Mouse (Mus musculus) MEL (cell line): ENCODE results near the gene Cys1. TPM values are rescaled to one million over a fixed set of nuclear protein-coding genes. Genes with fewer than 3 reads are reported as not detected.

Experiments used
- DNase-seq: peaks from one replicate; pipeline ENCODE4 v3.0.0; 2011; ENCODE audit warnings: low read depth, low spot score
- H3K27ac ChIP-seq: 2 replicates; pipeline ENCODE4 v1.5.1; 2012; ENCODE audit warnings: low read depth, mild to moderate bottlenecking, control low read depth, low read length, moderate library complexity; ENCODE audit not compliant: control insufficient read depth
- H3K27me3 ChIP-seq, 2 experiments: fragments of 150-350 bp in 1 of 2; sonication (generic) in 1 of 2; 2 replicates each; pipeline ENCODE4 v1.6.1; 2012; ENCODE audit warnings: low read length in 2 of 2, mild to moderate bottlenecking in 2 of 2, improper control_type of control experiment in 1 of 2, moderate library complexity in 1 of 2; ENCODE audit not compliant: insufficient read depth in 2 of 2, control insufficient read depth in 1 of 2
- H3K36me3 ChIP-seq, 2 experiments: 2 replicates each; pipeline ENCODE4 v1.6.1; 2012 to 2014; ENCODE audit warnings: low read length in 2 of 2, improper control_type of control experiment in 1 of 2, inconsistent platforms in 1 of 2, mild to moderate bottlenecking in 1 of 2; ENCODE audit not compliant: insufficient read depth in 2 of 2, control insufficient read depth in 1 of 2
- H3K4me1 ChIP-seq, 2 experiments: fragments of 150-350 bp in 1 of 2; sonication (generic) in 1 of 2; 2 replicates each; pipeline ENCODE4 v1.6.1; 2012; ENCODE audit warnings: low read length in 2 of 2, improper control_type of control experiment in 1 of 2, mild to moderate bottlenecking in 1 of 2; ENCODE audit not compliant: insufficient read depth in 2 of 2, control insufficient read depth in 1 of 2
- H3K4me3 ChIP-seq, 2 experiments: fragments of 150-350 bp in 1 of 2; sonication (generic) in 1 of 2; 2 replicates each; pipeline ENCODE4 v1.5.1; 2012; ENCODE audit warnings: low read depth in 2 of 2, low read length in 2 of 2, mild to moderate bottlenecking in 2 of 2, moderate library complexity in 2 of 2, control low read depth in 1 of 2, improper control_type of control experiment in 1 of 2; ENCODE audit not compliant: control insufficient read depth in 1 of 2, insufficient read depth in 1 of 2
- H3K79me2 ChIP-seq: 2 replicates; pipeline ENCODE4 v1.6.1; 2012; ENCODE audit warnings: mild to moderate bottlenecking, low read length, moderate library complexity; ENCODE audit not compliant: control insufficient read depth, poor library complexity, insufficient read depth
- H3K9ac ChIP-seq: 2 replicates; pipeline ENCODE4 v1.6.1; 2012; ENCODE audit warnings: low read depth, mild to moderate bottlenecking, control low read depth, low read length, moderate library complexity; ENCODE audit not compliant: control insufficient read depth, poor library complexity, severe bottlenecking
- H3K9me3 ChIP-seq: fragments of 150-350 bp; sonication (generic); replicated peaks from 2 replicates; pipeline ENCODE4 v1.6.1; 2012; ENCODE audit warnings: mild to moderate bottlenecking, low read length, improper control_type of control experiment, moderate library complexity; ENCODE audit not compliant: insufficient read depth
- BHLHE40 ChIP-seq: IDR thresholded peaks from 2 replicates; pipeline ENCODE4 v1.6.1; 2012; ENCODE audit warnings: low read depth, mild to moderate bottlenecking, inconsistent platforms, low read length, improper control_type of control experiment, borderline replicate concordance
- CHD1 ChIP-seq: IDR thresholded peaks from 2 replicates; pipeline ENCODE4 v1.6.1; 2012; ENCODE audit warnings: low read depth, mild to moderate bottlenecking, inconsistent platforms, low read length, improper control_type of control experiment
- CTCF ChIP-seq, 3 experiments: IDR thresholded peaks in 2 of 3; conservative IDR thresholded peaks in 1 of 3; 2 replicates each; pipeline ENCODE4 v1.5.1; 2011 to 2012; ENCODE audit warnings: low read length in 3 of 3, low read depth in 2 of 3, mild to moderate bottlenecking in 2 of 3, improper control_type of control experiment in 1 of 3, inconsistent platforms in 1 of 3, mixed read lengths in 1 of 3, moderate library complexity in 1 of 3; ENCODE audit not compliant: control insufficient read depth in 1 of 3, insufficient read depth in 1 of 3, poor library complexity in 1 of 3, severe bottlenecking in 1 of 3
- ELF1 ChIP-seq: IDR thresholded peaks from 2 replicates; pipeline ENCODE4 v1.6.1; 2014; ENCODE audit warnings: low read depth, mild to moderate bottlenecking, inconsistent platforms, low read length, improper control_type of control experiment, moderate library complexity
- ETS1 ChIP-seq: IDR thresholded peaks from 2 replicates; pipeline ENCODE4 v1.6.1; 2012; ENCODE audit warnings: low read depth, mild to moderate bottlenecking, inconsistent platforms, low read length, improper control_type of control experiment, moderate library complexity
- GABPA ChIP-seq: IDR thresholded peaks from 2 replicates; pipeline ENCODE4 v1.6.1; 2012; ENCODE audit warnings: low read depth, mild to moderate bottlenecking, inconsistent platforms, low read length, improper control_type of control experiment, moderate library complexity
- HCFC1 ChIP-seq: IDR thresholded peaks from 2 replicates; pipeline ENCODE4 v1.6.1; 2012; ENCODE audit warnings: low read depth, mild to moderate bottlenecking, inconsistent platforms, low read length, improper control_type of control experiment, moderate library complexity
- JUND ChIP-seq: IDR thresholded peaks from 2 replicates; pipeline ENCODE4 v1.6.1; 2011; ENCODE audit warnings: low read depth, mild to moderate bottlenecking, improper control_type of control experiment, low read length
- KAT2A ChIP-seq: conservative IDR thresholded peaks from 2 replicates; pipeline ENCODE4 v1.6.1; 2012; ENCODE audit warnings: low read depth, low read length, improper control_type of control experiment, inconsistent platforms
- MAZ ChIP-seq: IDR thresholded peaks from 2 replicates; pipeline ENCODE4 v1.6.1; 2012; ENCODE audit warnings: low read depth, mild to moderate bottlenecking, inconsistent platforms, low read length, improper control_type of control experiment
- NELFE ChIP-seq: IDR thresholded peaks from 2 replicates; pipeline ENCODE4 v1.6.1; 2011; ENCODE audit warnings: low read depth, low read length, improper control_type of control experiment
- NRF1 ChIP-seq: IDR thresholded peaks from 2 replicates; pipeline ENCODE4 v1.6.1; 2014; ENCODE audit warnings: low read depth, mild to moderate bottlenecking, inconsistent platforms, low read length, improper control_type of control experiment, moderate library complexity; ENCODE audit not compliant: poor library complexity, insufficient read depth, severe bottlenecking
- POLR2AphosphoS5 ChIP-seq: IDR thresholded peaks from 2 replicates; pipeline ENCODE4 v1.6.1; 2012; ENCODE audit warnings: low read depth, borderline replicate concordance, mild to moderate bottlenecking, inconsistent platforms, low read length, moderate library complexity, mixed read lengths
- RAD21 ChIP-seq: IDR thresholded peaks from 2 replicates; pipeline ENCODE4 v1.6.1; 2011; ENCODE audit warnings: mild to moderate bottlenecking, low read depth, low read length, improper control_type of control experiment
- RCOR1 ChIP-seq: IDR thresholded peaks from 2 replicates; pipeline ENCODE4 v1.6.1; 2012; ENCODE audit warnings: low read depth, mild to moderate bottlenecking, inconsistent platforms, low read length, improper control_type of control experiment
- SMC3 ChIP-seq: IDR thresholded peaks from 2 replicates; pipeline ENCODE4 v1.6.1; 2011; ENCODE audit warnings: low read depth, low read length, improper control_type of control experiment
- TCF12 ChIP-seq: IDR thresholded peaks from 2 replicates; pipeline ENCODE4 v1.6.1; 2014; ENCODE audit warnings: low read depth, mild to moderate bottlenecking, inconsistent platforms, low read length, improper control_type of control experiment, moderate library complexity
- UBTF ChIP-seq: IDR thresholded peaks from 2 replicates; pipeline ENCODE4 v1.6.1; 2012; ENCODE audit warnings: low read depth, mild to moderate bottlenecking, inconsistent platforms, low read length, improper control_type of control experiment, moderate library complexity, borderline replicate concordance; ENCODE audit not compliant: insufficient read depth
- USF1 ChIP-seq: IDR thresholded peaks from 2 replicates; pipeline ENCODE4 v1.6.1; 2014; ENCODE audit warnings: low read depth, mild to moderate bottlenecking, inconsistent platforms, low read length, improper control_type of control experiment, moderate library complexity
- ZC3H11A ChIP-seq: IDR thresholded peaks from 2 replicates; pipeline ENCODE4 v1.6.1; 2012; ENCODE audit warnings: low read depth, mild to moderate bottlenecking, inconsistent platforms, low read length, improper control_type of control experiment
- ZNF384 ChIP-seq: IDR thresholded peaks from 2 replicates; pipeline ENCODE4 v1.6.1; 2012; ENCODE audit warnings: low read depth, mild to moderate bottlenecking, inconsistent platforms, low read length, improper control_type of control experiment
- polyA plus RNA-seq, 2 experiments: library from polyadenylated mRNA; stranded (reverse) in 1 of 2; unstranded in 1 of 2; fragments of >175 nt in 1 of 2; fragments of >200 nt in 1 of 2; gene quantifications; 2 replicates each; pipeline versions ENCODE4 v1.2.1 to v1.2.4; 2012; ENCODE audit warnings: low replicate concordance in 2 of 2, low read depth in 1 of 2; ENCODE audit not compliant: insufficient read length in 2 of 2, insufficient read depth in 1 of 2, missing spikeins in 1 of 2
- total RNA-seq: library from RNA; depleted of rRNA; stranded (reverse); fragments of 300-350 nt; gene quantifications from 2 replicates; pipeline ENCODE4 v1.2.3, GENCODE M21; 2012

Cys1 gene
- total and polyA plus RNA-seq, 3 experiments, result not detected

- H3K27me3 ChIP-seq, result no peaks in the 10 kb centered on the region
- no peak overlapping the region for H3K27ac ChIP-seq
- H3K9me3 ChIP-seq, result no peaks in the 10 kb centered on the region
- TF ChIP-seq RAD21 (peak; percentile 13), NELFE (no peak), ELF1 (no peak), CHD1 (no peak), SMC3 (peak; percentile 53), RCOR1 (no peak), TCF12 (no peak), MAZ (no peak), CTCF (IDR thresholded peaks at IDR 0.05 in 2 of 3, conservative IDR thresholded peaks at IDR 0.05 in 1 of 3; ENCODE audit: control insufficient read depth in 1 of 3, insufficient read depth in 1 of 3, low read depth in 2 of 3, low read length in 3 of 3, poor library complexity in 1 of 3, severe bottlenecking in 1 of 3) (peak in 2 of 3 experiments; percentile 44 to 64; a peak in 5 of 6 replicates), ZNF384 (no peak), GABPA (no peak), BHLHE40 (no peak), JUND (no peak)
- peaks cover 0 to 4% of the 10 kb centered on the region in 2 experiments; a peak in 1 of 4 replicates for H3K4me1 ChIP-seq
- peak overlapping the region; percentile 39 for H3K9ac ChIP-seq
- H3K36me3 ChIP-seq, result no peaks in the 10 kb centered on the region
- H3K79me2 ChIP-seq, result no peaks in the 10 kb centered on the region
- DNase-seq, result peak; percentile 85
- H3K4me3 ChIP-seq, result peak overlapping the region; percentile 44 to 54
These were observed 16.0 kb upstream of the Cys1 start for GRCm38 (mm10) chr12:24697484-24698204.

GRCm38 (mm10) chr12:24696500-24697483 lies 15.2 kb upstream of the Cys1 start:
- H3K9ac ChIP-seq, result peak overlapping the region; percentile 39
- H3K27me3 ChIP-seq, result no peaks in the 10 kb centered on the region
- H3K4me1 ChIP-seq, result peaks cover 0 to 4% of the 10 kb centered on the region in 2 experiments; a peak in 1 of 4 replicates
- peak; percentile 88 for DNase-seq
- TF ChIP-seq BHLHE40 (no peak), CTCF (IDR thresholded peaks at IDR 0.05 in 2 of 3, conservative IDR thresholded peaks at IDR 0.05 in 1 of 3; ENCODE audit: control insufficient read depth in 1 of 3, insufficient read depth in 1 of 3, low read depth in 2 of 3, low read length in 3 of 3, poor library complexity in 1 of 3, severe bottlenecking in 1 of 3) (peak; percentile 70 to 95 (median 92)), RCOR1 (no peak), SMC3 (peak; percentile 94), POLR2AphosphoS5 (no peak), KAT2A (no peak), NRF1 (no peak), ZC3H11A (peak; percentile 94), UBTF (no peak), HCFC1 (no peak), USF1 (no peak), RAD21 (peak; percentile 90), ETS1 (no peak)
- no peak overlapping the region for H3K27ac ChIP-seq
- no peaks in the 10 kb centered on the region for H3K79me2 ChIP-seq
- peak overlapping the region; percentile 44 to 54 for H3K4me3 ChIP-seq
- H3K36me3 ChIP-seq, result no peaks in the 10 kb centered on the region
- H3K9me3 ChIP-seq, result no peaks in the 10 kb centered on the region
